8 mouse cellular contexts compared by ENCODE assay signal in the genomic region with DNA sequence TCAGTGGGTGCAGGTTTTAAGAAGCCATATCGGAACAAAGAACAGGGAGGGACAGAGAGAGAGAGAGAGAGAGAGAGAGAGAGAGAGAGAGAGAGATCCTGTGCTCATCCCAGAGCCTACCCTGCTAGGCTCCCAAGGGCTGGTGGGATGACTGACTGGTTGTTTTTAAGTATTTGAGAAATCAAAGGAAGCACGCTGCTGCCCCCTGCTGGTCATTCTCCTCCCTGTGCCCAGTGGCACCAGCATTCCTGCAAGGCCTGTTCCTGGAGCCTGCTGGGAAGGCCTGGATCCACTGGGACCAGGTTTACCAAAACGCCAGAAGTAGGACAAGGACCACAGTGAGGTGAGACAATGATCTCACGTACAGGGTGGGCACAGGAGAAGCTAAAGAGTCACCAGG. TPM values are rescaled to one million over a fixed set of nuclear protein-coding genes. Genes with fewer than 3 reads are reported as not detected.
DNase-seq lines count a peak whose midpoint lies in the region; ATAC-seq and TF ChIP-seq lines count a peak whose summit lies in the region.

No protein-coding gene starts in this region.

- no peak for ATAC-seq in megakaryocyte-erythroid progenitor cell, adult 5-6 weeks (replicated peaks; ENCODE audit: low FRiP score, low TSS enrichment, poor library complexity, severe bottlenecking)

- no peak for TF ChIP-seq POLR2A in heart, adult 2 months (IDR thresholded peaks at IDR 0.05; ENCODE audit: insufficient read depth, low read depth, low read length)

- no peaks in the 10 kb centered on the region for H3K36me3 ChIP-seq in ES-E14 (ENCODE audit: control insufficient read depth, insufficient read depth, low read length, poor library complexity, severe bottlenecking)
- no peaks in the 10 kb centered on the region for H3K36me3 ChIP-seq in heart, adult 2 months (ENCODE audit: control insufficient read depth, insufficient read depth, low read length)

- H3K79me2 ChIP-seq in heart, adult 2 months (replicated peaks; ENCODE audit: control insufficient read depth, insufficient read depth, low read length) = no peaks in the 10 kb centered on the region

- peak; percentile 89 for TF ChIP-seq CTCF in heart, adult 2 months (IDR thresholded peaks at IDR 0.05)

- intact Hi-C loops in heart, adult 2 months (cut with DNase I) = loop anchor here (2.0 to 5.0 kb wide), 5 partner anchors 45 to 648 kb away; no protein-coding TSS in a partner anchor

- DNase-seq in ES-E14 (ENCODE audit: low read depth, low spot score) = peak; percentile 91
- peak; percentile 92 for DNase-seq in adrenal gland, postnatal 14 days
- peak; percentile 82 for DNase-seq in embryo, embryonic 9.5 days (ENCODE audit: extremely low spot score)
- DNase-seq in heart, adult 2 months = peak; percentile 70 to 85
- peak; percentile 87 to 98 for DNase-seq in layer of hippocampus, adult 8-10 months (ENCODE audit: low spot score in 2 of 2)
- DNase-seq in lung, postnatal 14 days = peak; percentile 94
- DNase-seq in skeletal muscle tissue, adult 2 months (ENCODE audit: low read depth, low spot score) = peak; percentile 64

- H3K27ac ChIP-seq in ES-E14 (ENCODE audit: insufficient read depth, low read depth, low read length, poor library complexity, severe bottlenecking) = no peak overlapping the region
- H3K27ac ChIP-seq in heart, adult 2 months = no peak overlapping the region

- no peaks in the 10 kb centered on the region for H3K4me1 ChIP-seq in ES-E14 (ENCODE audit: control insufficient read depth in 2 of 2, insufficient read depth in 2 of 2, low read length in 2 of 2, poor library complexity in 1 of 2)
- peaks cover 2% of the 10 kb centered on the region; the same call in 1 of the 2 replicates for H3K4me1 ChIP-seq in heart, adult 2 months (ENCODE audit: control insufficient read depth, insufficient read depth, low read length)

- H3K9ac ChIP-seq in ES-E14 (ENCODE audit: insufficient read depth, low read depth, low read length, poor library complexity, severe bottlenecking) = no peak overlapping the region
- H3K9ac ChIP-seq in heart, adult 2 months (ENCODE audit: low read depth, low read length) = no peak overlapping the region

- no peak overlapping the region for H3K4me3 ChIP-seq in ES-E14 (ENCODE audit: insufficient read depth in 1 of 2, low read depth in 1 of 2, low read length in 2 of 2, poor library complexity in 1 of 2, severe bottlenecking in 1 of 2)
- H3K4me3 ChIP-seq in heart, adult 2 months = no peak overlapping the region

- whole genome bisulfite sequencing in heart, adult 2 months = 26% methylated on average over 4 of the region's 4 CpGs

- H3K9me3 ChIP-seq in ES-E14 (ENCODE audit: control insufficient read depth, insufficient read depth, low read depth, low read length) = no peaks in the 10 kb centered on the region

- TF ChIP-seq EP300 in heart, adult 2 months (IDR thresholded peaks at IDR 0.05; ENCODE audit: insufficient read depth, low read depth, low read length) = 0 out of 2 replicates have a peak, but pooled peaks have one; percentile 36

- in situ Hi-C loops in ES-E14 (cut with MboI; ENCODE audit: low sequenced_read_pairs in 2 of 2, unreplicated experiment in 2 of 2) = loop anchor here (10.0 to 25.0 kb wide), 4 partner anchors 215 to 645 kb away; no protein-coding TSS in a partner anchor

- no peaks in the 10 kb centered on the region for H3K27me3 ChIP-seq in heart, adult 2 months (ENCODE audit: control insufficient read depth, insufficient read depth, low read length)

TF ChIP-seq in ES-E14, 5 proteins besides CTCF, POLR2A, EP300 and RAD21:
- TF ChIP-seq ZC3H11A (IDR thresholded peaks at IDR 0.05; ENCODE audit: borderline replicate concordance, low read depth, low read length) = peak; percentile 78; the same call in 1 of the 2 replicates
- 0 out of 2 replicates have a peak, but pooled peaks have one; percentile 19 for TF ChIP-seq ZNF384 (IDR thresholded peaks at IDR 0.05; ENCODE audit: low read depth, low read length)
- TF ChIP-seq HCFC1 (IDR thresholded peaks at IDR 0.05; ENCODE audit: borderline replicate concordance, insufficient read depth, low read length) = no peak
- no peak for TF ChIP-seq CHD2 (IDR thresholded peaks at IDR 0.05; ENCODE audit: low read depth, low read length)
- no peak for TF ChIP-seq MAFK (IDR thresholded peaks at IDR 0.05; ENCODE audit: insufficient read depth, low read depth, low read length)
TF ChIP-seq in ES-E14: peak in this region for 2.

RNA-seq across cellular contexts. Expression of a gene that starts 26.7 kb away (rescaled TPM):
- 2.4 and 2.5 TPM in 2 replicates for total RNA-seq in ES-E14 (2012; rRNA removed)
- 5.4 and 5.9 TPM in 2 replicates for total RNA-seq in adrenal gland, postnatal 14 days (2021)
- 1 to 10 TPM; 3.4 to 5.0 TPM for total RNA-seq in heart, adult 2 months (2021)
- polyA plus RNA-seq in heart, adult 2 months (2012; rRNA removed) = 3.1 and 3.5 TPM in 2 replicates
- total RNA-seq in layer of hippocampus, adult 8-10 months (2022) = 10 to 100 TPM; 16.8 to 19.9 (median 19.1) TPM
- 0.39 and 0.74 TPM in 2 replicates for total RNA-seq in megakaryocyte-erythroid progenitor cell, adult 5-6 weeks (2014; fragmentation: Nextera tagmentation)
- total RNA-seq in megakaryocyte-erythroid progenitor cell, adult 5-6 weeks (2017) = 1.1 and 1.5 TPM in 2 replicates

RNA-seq across cellular contexts. Expression of a gene that starts 46.2 kb away (rescaled TPM):
- 12.9 and 14.2 TPM in 2 replicates for total RNA-seq in ES-E14 (2012; rRNA removed)
- total RNA-seq in adrenal gland, postnatal 14 days (2021) = 0.93 TPM in 1 of 2 replicates, not detected in the other
- not detected for total RNA-seq in heart, adult 2 months (2021)
- polyA plus RNA-seq in heart, adult 2 months (2012; rRNA removed) = 0.94 TPM in 1 of 2 replicates, not detected in the other
- total RNA-seq in layer of hippocampus, adult 8-10 months (2022) = 1 to 10 TPM; 3.5 to 7.4 (median 4.8) TPM
- total RNA-seq in megakaryocyte-erythroid progenitor cell, adult 5-6 weeks (2014; fragmentation: Nextera tagmentation) = not detected in 2 replicates
- total RNA-seq in megakaryocyte-erythroid progenitor cell, adult 5-6 weeks (2017) = not detected in 2 replicates

RNA-seq across cellular contexts. Expression of a gene that starts 48.0 kb away (rescaled TPM):
- 24.9 and 29.9 TPM in 2 replicates for total RNA-seq in ES-E14 (2012; rRNA removed)
- total RNA-seq in adrenal gland, postnatal 14 days (2021) = 70.8 and 73.7 TPM in 2 replicates
- 10 to 100 TPM; 42.1 to 43.0 TPM for total RNA-seq in heart, adult 2 months (2021)
- 47.8 and 68.2 TPM in 2 replicates for polyA plus RNA-seq in heart, adult 2 months (2012; rRNA removed)
- total RNA-seq in layer of hippocampus, adult 8-10 months (2022) = 10 to 100 TPM; 36.4 to 40.2 (median 37.6) TPM
- total RNA-seq in megakaryocyte-erythroid progenitor cell, adult 5-6 weeks (2014; fragmentation: Nextera tagmentation) = 48.2 and 49.4 TPM in 2 replicates
- total RNA-seq in megakaryocyte-erythroid progenitor cell, adult 5-6 weeks (2017) = 35.3 and 37.8 TPM in 2 replicates
